Mouse (Mus musculus): Measurements from ENCODE around the gene Kri1. TPM values are rescaled to one million over a fixed set of nuclear protein-coding genes. Genes with fewer than 3 reads are reported as not detected.

Gene Kri1
- polyA plus RNA-seq, 1 experiment: 29.3 TPM

DNA sequence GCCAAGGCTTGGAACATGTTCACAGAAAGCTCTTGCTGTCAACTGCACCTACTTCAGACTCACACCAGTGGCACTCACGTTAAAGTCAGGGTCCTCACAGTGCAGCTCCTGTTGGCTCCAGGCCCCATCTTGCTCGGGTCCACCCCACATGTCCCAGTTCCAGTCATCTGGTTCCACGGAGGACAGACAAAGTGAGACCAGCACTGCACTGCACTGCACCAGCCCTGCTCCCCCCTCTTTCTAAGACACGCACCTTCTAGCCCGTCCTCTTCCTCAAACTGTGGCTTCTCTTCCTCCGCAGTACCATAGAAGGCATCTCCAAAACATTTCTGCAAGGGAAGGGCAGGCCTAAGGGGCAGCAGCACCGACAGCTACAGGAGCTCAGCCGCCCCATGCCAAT, 11.5 kb downstream of the Kri1 start:
- no peak overlapping the region for H3K4me3 ChIP-seq (ENCODE audit: insufficient read depth, poor library complexity, severe bottlenecking)
- H3K27me3 ChIP-seq (ENCODE audit: control insufficient read depth, insufficient read depth, insufficient read length): no peaks in the 10 kb centered on the region
- TF ChIP-seq CTCF (IDR thresholded peaks at IDR 0.05; ENCODE audit: control insufficient read depth, insufficient read depth, insufficient read length) (no peak), MYOG (IDR thresholded peaks at IDR 0.05; ENCODE audit: control insufficient read depth, extremely low read depth, insufficient read length) (no peak), USF1 (IDR thresholded peaks at IDR 0.05; ENCODE audit: low read depth) (no peak), CEBPB (IDR thresholded peaks at IDR 0.05; ENCODE audit: low read depth) (no peak), FOSL1 (IDR thresholded peaks at IDR 0.05; ENCODE audit: insufficient read depth, low read length, poor library complexity, severe bottlenecking) (no peak), MYOD1 (IDR thresholded peaks at IDR 0.05; ENCODE audit: control insufficient read depth, insufficient read length, low read depth) (no peak), MAX (IDR thresholded peaks at IDR 0.05) (no peak)
- H3K79me2 ChIP-seq (ENCODE audit: control insufficient read depth, insufficient read depth): no peaks in the 10 kb centered on the region
- H3K36me3 ChIP-seq (ENCODE audit: control insufficient read depth, insufficient read depth): peaks cover 87% of the 10 kb centered on the region
- H3ac ChIP-seq (ENCODE audit: control insufficient read depth, insufficient read length, low read depth): no peak overlapping the region
- peaks cover 1% of the 10 kb centered on the region for H3K79me3 ChIP-seq (ENCODE audit: low read depth)

DNA sequence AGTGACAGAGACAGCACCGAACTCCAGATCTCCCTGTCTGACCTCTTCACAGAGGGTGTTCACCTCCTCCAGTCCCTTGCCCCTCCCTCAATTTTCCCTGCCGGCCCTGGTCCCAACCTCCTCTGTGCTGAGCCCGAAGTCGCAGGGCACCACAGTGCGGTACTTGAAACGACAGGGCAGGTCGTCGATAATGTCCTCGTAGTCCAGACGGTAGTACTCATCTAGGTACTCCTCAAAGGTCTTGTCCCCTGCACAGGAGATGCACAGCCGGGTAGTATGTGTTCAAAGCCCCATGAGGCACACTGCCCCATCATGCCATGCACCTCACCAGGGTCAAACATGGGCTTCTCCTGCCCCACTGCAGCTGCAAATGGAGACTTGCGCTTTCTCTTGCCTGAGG, 12.0 kb downstream of the Kri1 start:
- Histone ChIP-seq H3K79me2 (ENCODE audit: control insufficient read depth, insufficient read depth) (no peaks in the 10 kb centered on the region), H3K27me3 (ENCODE audit: control insufficient read depth, insufficient read depth, insufficient read length) (no peaks in the 10 kb centered on the region), H3ac (ENCODE audit: control insufficient read depth, insufficient read length, low read depth) (no peak overlapping the region), H3K4me3 (ENCODE audit: insufficient read depth, poor library complexity, severe bottlenecking) (no peak overlapping the region), H3K79me3 (ENCODE audit: low read depth) (peaks cover 1% of the 10 kb centered on the region), H3K36me3 (ENCODE audit: control insufficient read depth, insufficient read depth) (peaks cover 82% of the 10 kb centered on the region)
- TF ChIP-seq MYOD1 (IDR thresholded peaks at IDR 0.05; ENCODE audit: control insufficient read depth, insufficient read length, low read depth) (no peak), CEBPB (IDR thresholded peaks at IDR 0.05; ENCODE audit: low read depth) (no peak), MYOG (IDR thresholded peaks at IDR 0.05; ENCODE audit: control insufficient read depth, extremely low read depth, insufficient read length) (no peak), CTCF (IDR thresholded peaks at IDR 0.05; ENCODE audit: control insufficient read depth, insufficient read depth, insufficient read length) (no peak), FOSL1 (IDR thresholded peaks at IDR 0.05; ENCODE audit: insufficient read depth, low read length, poor library complexity, severe bottlenecking) (no peak), MAX (IDR thresholded peaks at IDR 0.05) (no peak), USF1 (IDR thresholded peaks at IDR 0.05; ENCODE audit: low read depth) (no peak)

- H3K27me3 ChIP-seq (ENCODE audit: control insufficient read depth, insufficient read depth, insufficient read length): no peaks in the 10 kb centered on the region
- H3ac ChIP-seq (ENCODE audit: control insufficient read depth, insufficient read length, low read depth): no peak overlapping the region
- H3K36me3 ChIP-seq (ENCODE audit: control insufficient read depth, insufficient read depth): peaks cover 83% of the 10 kb centered on the region
- H3K79me3 ChIP-seq (ENCODE audit: low read depth): peaks cover 1% of the 10 kb centered on the region
- H3K79me2 ChIP-seq (ENCODE audit: control insufficient read depth, insufficient read depth): no peaks in the 10 kb centered on the region
- no peak for TF ChIP-seq MAX (IDR thresholded peaks at IDR 0.05)
- TF ChIP-seq MYOG (IDR thresholded peaks at IDR 0.05; ENCODE audit: control insufficient read depth, extremely low read depth, insufficient read length): no peak
- TF ChIP-seq CTCF (IDR thresholded peaks at IDR 0.05; ENCODE audit: control insufficient read depth, insufficient read depth, insufficient read length): no peak
- no peak for TF ChIP-seq CEBPB (IDR thresholded peaks at IDR 0.05; ENCODE audit: low read depth)
- TF ChIP-seq USF1 (IDR thresholded peaks at IDR 0.05; ENCODE audit: low read depth): no peak
- TF ChIP-seq MYOD1 (IDR thresholded peaks at IDR 0.05; ENCODE audit: control insufficient read depth, insufficient read length, low read depth): no peak
- TF ChIP-seq FOSL1 (IDR thresholded peaks at IDR 0.05; ENCODE audit: insufficient read depth, low read length, poor library complexity, severe bottlenecking): no peak
- H3K4me3 ChIP-seq (ENCODE audit: insufficient read depth, poor library complexity, severe bottlenecking): no peak overlapping the region
These were observed 12.6 kb downstream of the Kri1 start for GRCm38 (mm10) chr9:21275013-21275710.

GRCm38 (mm10) chr9:21274336-21274735, 13.4 kb downstream of the Kri1 start:
- TF ChIP-seq MYOD1 (IDR thresholded peaks at IDR 0.05; ENCODE audit: control insufficient read depth, insufficient read length, low read depth) (no peak), CEBPB (IDR thresholded peaks at IDR 0.05; ENCODE audit: low read depth) (no peak), FOSL1 (IDR thresholded peaks at IDR 0.05; ENCODE audit: insufficient read depth, low read length, poor library complexity, severe bottlenecking) (no peak), MAX (IDR thresholded peaks at IDR 0.05) (no peak), USF1 (IDR thresholded peaks at IDR 0.05; ENCODE audit: low read depth) (no peak), CTCF (IDR thresholded peaks at IDR 0.05; ENCODE audit: control insufficient read depth, insufficient read depth, insufficient read length) (no peak), MYOG (IDR thresholded peaks at IDR 0.05; ENCODE audit: control insufficient read depth, extremely low read depth, insufficient read length) (no peak)
- Histone ChIP-seq H3K4me3 (ENCODE audit: insufficient read depth, poor library complexity, severe bottlenecking) (no peak overlapping the region), H3K79me2 (ENCODE audit: control insufficient read depth, insufficient read depth) (no peaks in the 10 kb centered on the region), H3K79me3 (ENCODE audit: low read depth) (peaks cover 1% of the 10 kb centered on the region), H3ac (ENCODE audit: control insufficient read depth, insufficient read length, low read depth) (no peak overlapping the region), H3K27me3 (ENCODE audit: control insufficient read depth, insufficient read depth, insufficient read length) (no peaks in the 10 kb centered on the region), H3K36me3 (ENCODE audit: control insufficient read depth, insufficient read depth) (peaks cover 80% of the 10 kb centered on the region)

- no peak overlapping the region for H3K4me3 ChIP-seq (ENCODE audit: insufficient read depth, poor library complexity, severe bottlenecking)
These were observed 14.1 kb downstream of the Kri1 start for GRCm38 (mm10) chr9:21273520-21274228.

More at GRCm38 (mm10) chr9:21273520-21274228, 14.1 kb downstream of the Kri1 start:
- no peaks in the 10 kb centered on the region for H3K27me3 ChIP-seq (ENCODE audit: control insufficient read depth, insufficient read depth, insufficient read length)
- no peaks in the 10 kb centered on the region for H3K79me2 ChIP-seq (ENCODE audit: control insufficient read depth, insufficient read depth)
- H3K36me3 ChIP-seq (ENCODE audit: control insufficient read depth, insufficient read depth): peaks cover 80% of the 10 kb centered on the region
- H3K79me3 ChIP-seq (ENCODE audit: low read depth): peaks cover 1% of the 10 kb centered on the region
- no peak overlapping the region for H3ac ChIP-seq (ENCODE audit: control insufficient read depth, insufficient read length, low read depth)
- no peak for TF ChIP-seq MYOD1 (IDR thresholded peaks at IDR 0.05; ENCODE audit: control insufficient read depth, insufficient read length, low read depth)
- no peak for TF ChIP-seq MAX (IDR thresholded peaks at IDR 0.05)
- TF ChIP-seq CEBPB (IDR thresholded peaks at IDR 0.05; ENCODE audit: low read depth): no peak
- no peak for TF ChIP-seq MYOG (IDR thresholded peaks at IDR 0.05; ENCODE audit: control insufficient read depth, extremely low read depth, insufficient read length)

All from C2C12 (cell line).